Mouse (Mus musculus) cortical plate, adult 2 months (tissue): ENCODE measurements around the gene Abcc3.

Source experiments
- CTCF ChIP-seq: fragments of 200-500 bp; IDR thresholded peaks from 2 replicates; pipeline ENCODE4 v1.5.1; 2011; ENCODE audit warnings: mild to moderate bottlenecking, control low read depth, low read length; ENCODE audit not compliant: insufficient read depth; ENCODE audit errors: extremely low read depth
- POLR2A ChIP-seq: fragments of 200-500 bp; IDR thresholded peaks from 2 replicates; pipeline ENCODE4 v1.6.1; 2011; ENCODE audit warnings: mild to moderate bottlenecking, low read length, control low read depth; ENCODE audit not compliant: insufficient read depth; ENCODE audit errors: extremely low read depth

GRCm38 (mm10) chr11:94350337-94350736, 42.5 kb downstream of the Abcc3 start:
- TF ChIP-seq CTCF (no peak), POLR2A (no peak)
